Mouse (Mus musculus) heart, adult 11 months (tissue): ENCODE data around the gene Pink1.

ENCODE experiments used
- DNase-seq: peaks from one replicate; pipeline ENCODE4 v3.0.0; 2022

The Pink1 gene

DNA sequence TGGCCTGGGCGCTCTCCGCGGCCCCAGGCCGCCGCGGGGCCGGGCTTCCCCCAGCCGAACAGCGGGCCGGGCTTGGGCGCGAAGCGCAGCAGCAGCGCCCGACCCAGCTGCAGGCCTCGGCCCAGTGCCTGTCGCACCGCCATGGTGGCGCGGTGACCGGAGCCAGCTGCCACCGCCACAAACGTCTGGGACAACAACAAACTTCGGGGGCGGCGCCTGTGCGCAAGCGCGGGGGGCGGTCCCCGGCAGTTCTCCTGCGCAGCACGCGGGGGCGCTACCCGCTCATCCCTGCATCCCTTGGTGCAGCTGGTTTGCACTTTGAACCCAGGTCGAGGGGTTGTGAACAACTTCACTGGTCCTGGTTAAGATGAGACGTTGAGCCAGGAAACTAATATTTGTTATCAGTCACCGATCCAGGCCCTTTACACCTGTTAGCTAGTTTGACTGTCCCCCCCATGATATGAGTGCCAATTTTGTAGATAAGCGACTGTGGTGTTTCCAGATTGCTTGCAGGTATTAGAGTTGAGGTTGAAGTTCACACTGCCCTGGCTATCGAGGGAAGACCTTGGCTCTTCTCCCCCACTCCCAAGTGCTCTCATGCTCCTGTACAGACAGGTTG, at the start of gene Pink1:
Gene Pink1, minus strand, starts transcription at position 231 of the 619 bp plus-strand sequence.
- peak; percentile 99 for DNase-seq

- no peak for DNase-seq
These were observed 49.0 kb upstream of the Pink1 start for GRCm38 (mm10) chr4:138375117-138375516.

- DNase-seq = no peak
These were observed 44.9 kb upstream of the Pink1 start for GRCm38 (mm10) chr4:138370996-138371516.

- DNase-seq = peak; percentile 94
These were observed 42.6 kb upstream of the Pink1 start for GRCm38 (mm10) chr4:138368498-138369260.

GRCm38 (mm10) chr4:138367641-138368497, 41.8 kb upstream of the Pink1 start, which contains the start of gene Cda:
Gene Cda, minus strand, starts transcription at chr4:138367992.
- peak; percentile 99 for DNase-seq

DNA sequence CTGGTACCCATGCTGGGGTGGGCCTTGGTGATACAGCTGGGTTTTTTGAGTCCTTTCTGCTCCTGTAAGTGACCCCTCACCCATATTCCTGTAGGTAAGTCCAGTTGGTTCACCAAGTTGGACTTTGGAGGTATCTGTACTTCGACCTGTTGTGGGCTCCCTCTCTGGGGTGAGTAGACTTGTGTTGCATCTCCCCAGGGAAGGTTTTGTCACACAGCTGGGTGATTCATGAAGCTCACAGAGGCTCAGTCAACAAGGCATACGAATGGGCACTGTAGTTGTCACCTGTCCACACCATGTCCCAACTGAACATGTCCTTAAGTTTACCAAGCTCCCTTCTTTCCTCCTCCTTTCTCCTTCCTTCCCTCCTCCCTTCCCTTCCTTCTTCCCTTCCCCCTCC, 40.5 kb upstream of the Pink1 start:
- DNase-seq = no peak

DNA sequence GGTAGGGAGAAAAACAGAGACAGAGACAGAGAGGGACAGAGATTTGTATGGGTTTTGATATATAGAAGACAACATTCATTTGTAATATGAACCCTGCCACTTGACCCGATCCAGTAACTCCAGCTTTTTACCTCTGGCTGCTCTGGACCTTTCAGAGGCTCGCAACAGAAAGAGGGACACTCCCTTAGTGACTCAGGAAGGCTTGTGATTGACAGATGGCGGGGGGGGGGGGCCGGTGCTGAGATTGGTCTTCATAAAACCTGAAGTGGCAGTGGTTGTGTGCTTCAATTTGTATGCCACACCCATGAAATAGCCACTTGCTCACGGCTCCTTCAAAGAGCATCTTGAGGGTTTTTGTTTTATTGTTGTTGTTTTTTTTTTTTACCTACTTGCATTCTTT, 37.4 kb upstream of the Pink1 start:
- no peak for DNase-seq

GRCm38 (mm10) chr4:138362883-138363282, 36.8 kb upstream of the Pink1 start:
- no peak for DNase-seq

DNA sequence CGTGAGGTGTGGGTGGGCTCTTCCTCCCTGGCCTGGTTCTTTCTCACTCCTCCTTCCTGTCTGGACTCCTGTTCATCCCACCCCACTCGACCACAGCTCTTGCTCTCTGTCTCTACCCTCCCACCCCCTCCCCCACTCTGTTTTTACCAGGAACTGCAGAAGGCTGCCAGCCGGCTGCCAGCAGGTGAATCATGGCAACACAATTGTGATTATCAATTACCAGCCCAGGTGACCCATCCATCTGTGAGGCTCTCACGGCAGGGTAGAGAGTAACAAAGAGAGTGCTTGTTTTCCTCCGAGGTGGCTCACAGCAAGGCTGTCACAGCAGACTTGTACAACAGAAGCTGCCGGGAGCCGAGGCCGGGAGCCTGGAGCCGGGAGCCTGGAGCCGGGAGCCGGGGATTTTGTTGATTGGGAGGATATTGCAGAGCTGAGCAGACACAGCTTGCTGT, 35.3 kb upstream of the Pink1 start:
- no peak for DNase-seq

DNA sequence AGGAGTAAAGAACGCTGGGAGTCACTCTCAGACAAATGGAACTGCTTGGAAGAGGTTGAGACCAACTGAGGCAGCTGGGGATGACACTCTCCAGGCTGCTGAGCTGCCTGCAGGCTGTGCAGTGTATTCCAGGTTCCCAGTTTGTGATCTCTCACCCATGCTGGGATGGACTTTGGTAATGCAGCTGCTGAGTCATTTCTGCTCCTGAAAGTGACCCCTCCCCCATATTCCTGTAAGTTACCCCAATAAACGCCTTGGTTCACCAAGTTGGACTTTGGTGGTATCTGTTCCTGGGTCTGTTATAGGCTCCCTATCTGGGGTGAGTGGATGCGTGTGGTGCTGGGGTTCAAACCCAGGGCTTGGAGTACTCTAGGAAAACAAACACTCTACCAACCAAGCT, 32.1 kb upstream of the Pink1 start:
- DNase-seq = no peak

GRCm38 (mm10) chr4:138356551-138356950, 30.4 kb upstream of the Pink1 start:
- no peak for DNase-seq

DNA sequence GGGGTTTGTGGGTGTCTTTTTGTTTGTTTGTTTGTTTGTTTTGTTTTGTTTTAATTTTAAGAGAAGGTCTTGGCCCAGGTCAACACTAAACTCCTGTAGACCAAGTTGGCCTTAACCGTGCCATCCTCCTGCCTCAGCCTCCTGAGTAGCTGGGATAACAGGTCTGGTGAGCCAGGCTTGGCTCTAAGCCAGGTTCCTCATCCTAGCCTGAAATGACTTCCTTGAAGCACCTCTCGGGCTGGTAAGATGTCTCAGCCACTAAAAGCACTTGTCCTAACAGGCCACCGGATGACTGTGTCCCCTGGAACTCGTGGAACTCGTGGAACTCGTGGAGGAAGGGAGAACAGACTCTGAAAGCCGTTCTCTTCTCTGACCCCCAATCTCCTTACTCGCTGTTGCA, 30.0 kb upstream of the Pink1 start:
- no peak for DNase-seq

DNA sequence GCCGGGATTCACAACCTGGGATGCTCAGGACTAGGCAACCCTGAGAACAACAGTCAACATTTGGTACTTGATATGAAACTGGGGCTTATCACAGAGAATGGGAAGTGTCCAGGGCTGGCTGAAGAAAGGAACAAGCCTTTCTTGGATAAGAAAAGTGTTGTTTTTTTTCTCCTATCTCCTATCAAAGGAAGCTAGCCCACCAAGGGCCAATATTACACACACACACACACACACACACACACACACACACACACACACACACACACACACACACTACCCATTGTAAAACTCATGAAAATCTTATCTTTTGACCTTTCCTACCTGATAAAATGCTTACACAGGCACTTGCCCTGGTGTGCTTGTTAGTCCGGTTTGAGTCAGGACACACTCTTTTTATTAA, 29.4 kb upstream of the Pink1 start:
- no peak for DNase-seq

DNA sequence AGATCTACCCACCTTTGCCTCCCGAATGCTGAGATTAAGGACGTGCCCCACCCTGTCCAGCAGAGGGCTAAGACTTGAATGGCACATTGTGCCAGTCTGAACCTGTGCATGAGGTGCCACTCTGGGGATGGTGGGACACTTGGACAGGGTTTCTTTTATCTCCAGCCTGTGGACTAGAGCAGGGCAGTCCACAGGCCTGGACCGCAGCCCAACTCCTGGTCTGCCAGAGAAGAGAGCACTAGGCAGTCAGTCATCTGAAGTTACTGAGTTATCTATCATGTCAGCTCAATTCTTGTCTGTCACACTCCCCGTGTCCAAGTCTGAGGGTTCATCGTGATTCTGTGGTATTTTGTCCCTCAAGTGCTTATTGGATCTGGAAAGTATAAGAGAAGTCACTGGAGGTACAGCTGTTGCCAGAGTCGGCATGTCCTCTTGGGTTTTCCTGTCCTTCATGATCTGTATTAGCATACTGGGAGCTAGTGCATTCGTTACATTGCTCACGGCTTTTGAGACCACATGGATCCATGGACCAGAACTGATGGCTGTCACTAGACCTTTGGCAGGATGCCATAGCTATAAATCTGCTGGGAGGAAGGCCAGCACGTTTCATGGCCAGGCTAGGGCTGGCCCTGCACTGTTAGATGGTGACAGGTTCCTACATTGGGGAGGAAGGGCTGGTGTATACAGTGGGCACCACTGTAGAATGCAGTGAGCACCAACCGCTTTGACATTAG, 27.5 kb upstream of the Pink1 start:
- no peak for DNase-seq

DNA sequence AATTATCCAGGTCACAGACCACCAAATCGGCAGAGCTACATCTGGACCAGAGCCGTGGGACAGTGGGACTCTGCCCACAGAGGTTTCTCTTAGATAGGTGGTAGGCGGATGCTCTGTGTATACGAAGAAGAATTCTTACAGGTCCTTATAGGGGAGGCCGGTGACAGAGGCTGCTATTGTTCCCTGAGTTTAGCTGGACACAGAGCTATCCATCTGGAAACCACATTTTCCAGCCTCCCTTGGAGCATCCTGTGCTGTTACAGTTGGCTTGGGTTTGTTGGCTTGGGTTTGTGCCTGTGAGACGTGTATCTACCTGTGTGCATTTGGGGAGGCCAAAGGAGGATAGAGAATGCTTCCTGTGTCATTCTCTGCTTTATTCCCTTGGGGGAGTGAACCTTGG, 26.6 kb upstream of the Pink1 start:
- peak; percentile 90 for DNase-seq

GRCm38 (mm10) chr4:138351821-138352220, 25.7 kb upstream of the Pink1 start:
- no peak for DNase-seq

- no peak for DNase-seq
These were observed 22.6 kb upstream of the Pink1 start for GRCm38 (mm10) chr4:138348716-138349115.

GRCm38 (mm10) chr4:138347280-138347679, 21.2 kb upstream of the Pink1 start:
- DNase-seq = no peak

GRCm38 (mm10) chr4:138344891-138345545, 18.9 kb upstream of the Pink1 start:
- DNase-seq = peak; percentile 96

- DNase-seq = no peak
These were observed 17.3 kb upstream of the Pink1 start for GRCm38 (mm10) chr4:138343341-138343837.

DNA sequence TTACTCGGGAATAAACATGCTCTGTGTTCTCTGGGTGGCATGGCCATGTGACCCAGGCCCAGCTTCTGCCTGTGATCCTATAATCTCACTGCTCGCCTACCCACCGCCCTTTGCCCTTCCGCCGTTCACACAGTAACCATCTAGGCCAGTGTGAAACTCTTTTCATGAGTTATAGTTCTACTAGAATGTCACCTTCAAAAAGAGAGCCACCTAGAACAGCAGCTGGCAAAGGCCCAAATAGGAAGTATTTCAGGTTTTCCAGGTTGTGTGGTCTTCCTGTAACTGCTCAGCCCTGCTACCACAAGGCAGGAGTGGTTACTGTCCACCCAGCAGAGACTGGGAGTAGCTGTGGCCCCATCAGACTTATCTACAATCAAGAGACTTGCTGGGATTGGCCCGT, 16.7 kb upstream of the Pink1 start:
- no peak for DNase-seq

GRCm38 (mm10) chr4:138342048-138342447, 15.9 kb upstream of the Pink1 start:
- DNase-seq = no peak
